20 mouse cellular contexts compared by ENCODE assay signal in the genomic region with DNA sequence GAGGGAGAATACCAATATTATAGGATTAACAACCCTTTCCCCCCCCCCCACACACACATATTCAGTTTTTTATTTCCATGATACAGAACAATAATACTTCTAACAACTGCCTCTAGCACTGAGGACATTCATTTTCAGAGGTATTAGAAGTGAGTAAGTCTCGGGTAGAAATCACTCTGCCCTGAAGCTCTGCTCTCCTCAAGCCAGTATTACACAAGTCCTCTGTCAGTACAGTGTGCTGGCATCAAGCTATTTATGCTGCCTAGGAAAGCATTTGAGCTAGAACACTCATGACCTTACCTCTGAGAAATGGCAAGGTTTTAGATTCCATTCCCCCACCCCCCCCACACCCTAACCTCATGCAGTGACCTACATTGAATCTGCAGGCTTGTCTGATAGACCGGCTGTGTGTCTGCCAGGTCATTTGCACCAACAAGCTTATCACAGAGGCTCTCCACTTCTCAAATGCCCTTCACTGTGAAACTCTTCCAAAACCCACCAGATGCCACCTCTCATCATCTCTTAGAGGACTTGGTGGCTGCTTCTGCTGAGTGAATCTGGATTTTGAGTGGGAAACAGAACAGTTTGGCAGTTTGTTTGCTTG. TPM values are rescaled to one million over a fixed set of nuclear protein-coding genes. Genes with fewer than 3 reads are reported as not detected.
A peak's percentile ranks its signal among the peaks of the same experiment; 100 is the strongest.
DNase-seq lines count a peak whose midpoint lies in the region; ATAC-seq and TF ChIP-seq lines count a peak whose summit lies in the region.
"Had no signal": no experiment of that assay in that cellular context is flagged by ENCODE, and none has a peak within 500 bp of the region (broad histone marks: within the 10 kb centered on the region; RNA-seq: fewer than 3 reads in every experiment).

No protein-coding gene starts in this region.

- no peak for DNase-seq in heart, adult 8-10 months (ENCODE audit: low spot score)
- peak; percentile 8 for DNase-seq in heart, postnatal 4 days
- DNase-seq in Patski (ENCODE audit: low read depth, low spot score): no peak
- peak; percentile 41 for DNase-seq in gonadal fat pad, adult 2 months (ENCODE audit: low read depth)
- DNase-seq in gastrocnemius, postnatal 14 days: no peak
- DNase-seq: adrenal gland, postnatal 14 days; cerebellum, adult 18-20 months; gastrocnemius, adult 2 months; gastrocnemius, postnatal 36 days; kidney, adult 11 months; kidney, adult 9 months had no signal

- H3K4me1 ChIP-seq in heart, embryonic 15.5 days (replicated peaks): peaks cover 5% of the 10 kb centered on the region
- peaks cover 8% of the 10 kb centered on the region; the same call in 1 of the 2 replicates for H3K4me1 ChIP-seq in heart, embryonic 12.5 days (replicated peaks)

- WGBS in heart, embryonic 15.5 days: 38% methylated on average over 2 of the region's 2 CpGs
- WGBS in heart, embryonic 12.5 days: 45% methylated on average over 2 of the region's 2 CpGs

- CTCF ChIA-PET in Patski (lab: Charles Lee): interaction anchor here (0.6 to 2.2 kb wide), 3 partner anchors 23 to 57 kb away, joined by 4 to 9 read pairs (median 5); partner anchors contain the start of gene Tmem14a

- H3K4me2 ChIP-seq in heart, embryonic 15.5 days: no peak overlapping the region
- no peak overlapping the region for H3K4me2 ChIP-seq in heart, embryonic 12.5 days
- H3K4me2 ChIP-seq: hindbrain, embryonic 12.5 days had no signal

- no peaks in the 10 kb centered on the region for H3K36me3 ChIP-seq in heart, embryonic 15.5 days
- no peaks in the 10 kb centered on the region for H3K36me3 ChIP-seq in heart, embryonic 12.5 days
- H3K36me3 ChIP-seq: embryonic facial prominence, embryonic 10.5 days; forebrain, embryonic 10.5 days; G1E; hindbrain, embryonic 12.5 days had no signal

- peak; percentile 45; the same call in 1 of the 2 replicates for ATAC-seq in heart, embryonic 15.5 days (replicated peaks; ENCODE audit: insufficient number of reproducible peaks, insufficient read depth, low FRiP score, low read depth)
- no peak for ATAC-seq in heart, embryonic 12.5 days (ENCODE audit: insufficient number of reproducible peaks, low FRiP score)
- peak; percentile 59 for ATAC-seq in Patski
- ATAC-seq: activated CD4-positive, CD25-positive, alpha-beta regulatory T cell, adult 4 months; forebrain, embryonic 14.5 days; hindbrain, embryonic 16.5 days had no signal

- POLR2A ChIA-PET in Patski (lab: Charles Lee): no interaction called here

- intact Hi-C loops in gastrocnemius, postnatal 14 days (cut with DNase I; ENCODE audit: low total_unique reads): loop anchor here (5.0 kb wide), 2 partner anchors 67 to 998 kb away; no protein-coding TSS in a partner anchor

- no peaks in the 10 kb centered on the region for H3K9me3 ChIP-seq in heart, embryonic 15.5 days (replicated peaks)
- H3K9me3 ChIP-seq in heart, embryonic 12.5 days (replicated peaks): no peaks in the 10 kb centered on the region
- H3K9me3 ChIP-seq: embryonic facial prominence, embryonic 10.5 days; forebrain, embryonic 10.5 days; G1E; hindbrain, embryonic 12.5 days had no signal

- in situ Hi-C loops in Patski (cut with MboI; ENCODE audit: low pct_unique_long_range_greater_than_20kb): no loop called here

- H3K9ac ChIP-seq in heart, embryonic 15.5 days: no peak overlapping the region
- H3K9ac ChIP-seq in heart, embryonic 12.5 days: no peak overlapping the region
- H3K9ac ChIP-seq: hindbrain, embryonic 12.5 days had no signal

- no peak for TF ChIP-seq CTCF in Patski (IDR thresholded peaks at IDR 0.05)

- H3K27ac ChIP-seq in heart, embryonic 15.5 days: no peak overlapping the region
- H3K27ac ChIP-seq in heart, embryonic 12.5 days (ENCODE audit: poor library complexity, severe bottlenecking): no peak overlapping the region
- H3K27ac ChIP-seq: embryonic facial prominence, embryonic 10.5 days; forebrain, embryonic 10.5 days; gastrocnemius, adult 2 months; hindbrain, embryonic 12.5 days had no signal

- no peaks in the 10 kb centered on the region for H3K27me3 ChIP-seq in heart, embryonic 15.5 days
- no peaks in the 10 kb centered on the region; the same call in 1 of the 2 replicates for H3K27me3 ChIP-seq in heart, embryonic 12.5 days (replicated peaks)
- H3K27me3 ChIP-seq in Patski: peaks cover 8% of the 10 kb centered on the region
- H3K27me3 ChIP-seq: hindbrain, embryonic 12.5 days had no signal

- H3K4me3 ChIP-seq in heart, embryonic 15.5 days: no peak overlapping the region
- no peak overlapping the region for H3K4me3 ChIP-seq in heart, embryonic 12.5 days
- H3K4me3 ChIP-seq: embryonic facial prominence, embryonic 10.5 days; forebrain, embryonic 10.5 days; gastrocnemius, adult 2 months; hindbrain, embryonic 12.5 days had no signal

RNA-seq across cellular contexts. Expression of gene Gsta3, which starts 34.1 kb away (rescaled TPM):
- polyA plus RNA-seq in heart, embryonic 15.5 days (2015; fragmentation: Nextera tagmentation; extraction: Ambion mirVana): 0.68 and 2.1 TPM in 2 replicates
- total RNA-seq in heart, adult 8-10 months (2022): 10 to 100 TPM in 3 of 4 experiments, 1 to 10 TPM in 1; 8.0 to 17.7 (median 12.2) TPM
- total RNA-seq in heart, postnatal 4 days (2021): under 1 TPM; 0.62 to 0.83 TPM
- polyA plus RNA-seq in heart, embryonic 12.5 days (2016; fragmentation: Nextera tagmentation; extraction: Ambion mirVana): 0.36 and 0.64 TPM in 2 replicates
- polyA plus RNA-seq in Patski (2021): 3.4 TPM
- 71.2 and 78.3 TPM in 2 replicates for polyA plus RNA-seq in gonadal fat pad, adult 2 months (2012; rRNA removed)
- not detected for total RNA-seq in gastrocnemius, postnatal 14 days (2021)
- polyA plus RNA-seq: G1E had no signal

RNA-seq across cellular contexts. Expression of gene Tmem14a, which starts 56.2 kb away (rescaled TPM):
- polyA plus RNA-seq in heart, embryonic 15.5 days (2015; fragmentation: Nextera tagmentation; extraction: Ambion mirVana): 9.0 and 9.6 TPM in 2 replicates
- 1 to 10 TPM; 2.6 to 5.2 (median 4.2) TPM for total RNA-seq in heart, adult 8-10 months (2022)
- 1 to 10 TPM; 3.0 to 3.3 TPM for total RNA-seq in heart, postnatal 4 days (2021)
- 10.3 and 12.0 TPM in 2 replicates for polyA plus RNA-seq in heart, embryonic 12.5 days (2016; fragmentation: Nextera tagmentation; extraction: Ambion mirVana)
- 8.5 TPM for polyA plus RNA-seq in Patski (2021)
- 7.5 and 10.3 TPM in 2 replicates for polyA plus RNA-seq in gonadal fat pad, adult 2 months (2012; rRNA removed)
- total RNA-seq in gastrocnemius, postnatal 14 days (2021): 1 to 10 TPM; 1.3 to 1.7 TPM

Comparison
In these comparisons a context has a peak if more than half of its experiments do, and no peak if none do; other contexts are left out.
1. DNase-seq: peak in heart, postnatal 4 days (single experiment) and gonadal fat pad, adult 2 months (single experiment); none in heart, adult 8-10 months (single experiment), Patski (single experiment) and gastrocnemius, postnatal 14 days (single experiment).
2. RNA of gene Gsta3, which starts 34.1 kb away (polyA plus RNA-seq): 71.2 to 78.3 TPM in gonadal fat pad, adult 2 months; 3.4 TPM in Patski (single experiment), 0.68 to 2.1 TPM in heart, embryonic 15.5 days and 0.36 to 0.64 TPM in heart, embryonic 12.5 days; every median in the first group is over 10 times any median in the second.